8 mouse cellular contexts compared by ENCODE assay signal in genomic region chr1:88742372-88742771, GRCm38 (mm10). TPM values are rescaled to one million over a fixed set of nuclear protein-coding genes. Genes with fewer than 3 reads are reported as not detected.
DNase-seq lines count a peak whose midpoint lies in the region; ATAC-seq lines count a peak whose summit lies in the region.

No protein-coding gene starts in this region.

- ATAC-seq in inflammation-experienced regulatory T-cells, adult 6 months, result peak; percentile 67

- peak; percentile 8 for DNase-seq in gastrocnemius, adult 18-20 months (ENCODE audit: low spot score)
- DNase-seq in gastrocnemius, postnatal 25 days, result no peak
- DNase-seq in ovary, postnatal 36 days (ENCODE audit: low spot score), result peak; percentile 25
- DNase-seq in ovary, adult 18-20 months (ENCODE audit: low spot score), result no peak
- peak; percentile 70 for DNase-seq in cerebellum, adult 9-10 months
- peak; percentile 56 for DNase-seq in lung, postnatal 36 days
- DNase-seq in thymus, postnatal 4 days, result peak; percentile 72

RNA-seq across cellular contexts. Expression of gene Arl4c, which starts 40.4 kb away (rescaled TPM):
- total RNA-seq in gastrocnemius, adult 18-20 months (2021), result under 1 TPM; 0.39 to 0.52 TPM
- total RNA-seq in gastrocnemius, postnatal 25 days (2021), result under 1 TPM; 0.72 to 0.97 TPM
- 10 to 100 TPM in 2 of 3 experiments, 1 to 10 TPM in 1; 9.6 to 20.2 (median 12.6) TPM for polyA plus RNA-seq in inflammation-experienced regulatory T-cells, adult 6 months (2017; shearing (Covaris generic))

Comparison
In these comparisons a context has a peak if more than half of its experiments do, and no peak if none do; other contexts are left out.
1. DNase-seq: peak in gastrocnemius, adult 18-20 months (single experiment), ovary, postnatal 36 days (single experiment), cerebellum, adult 9-10 months (single experiment), lung, postnatal 36 days (single experiment) and thymus, postnatal 4 days (single experiment); none in gastrocnemius, postnatal 25 days (single experiment) and ovary, adult 18-20 months (single experiment).